Mouse (Mus musculus) erythroblast, embryonic 14.5 days (primary cell): Measurements from ENCODE around the gene Ube4a. TPM values are rescaled to one million over a fixed set of nuclear protein-coding genes. Genes with fewer than 3 reads are reported as not detected.

Experiments used
- H3K27me3 ChIP-seq: 2 replicates; pipeline ENCODE4 v1.6.1; 2012; ENCODE audit warnings: inconsistent platforms; ENCODE audit not compliant: control insufficient read depth
- H3K36me3 ChIP-seq: 2 replicates; pipeline ENCODE4 v1.6.1; 2012; ENCODE audit warnings: mild to moderate bottlenecking, inconsistent platforms; ENCODE audit not compliant: control insufficient read depth
- H3K4me1 ChIP-seq: 2 replicates; pipeline ENCODE4 v1.6.1; 2012; ENCODE audit warnings: inconsistent platforms; ENCODE audit not compliant: control insufficient read depth
- H3K4me3 ChIP-seq: replicated peaks from 2 replicates; pipeline ENCODE3; 2012; ENCODE audit warnings: moderate library complexity, mild to moderate bottlenecking, inconsistent platforms
- H3K9me3 ChIP-seq: 2 replicates; pipeline ENCODE4 v1.6.1; 2012; ENCODE audit warnings: low read length, inconsistent platforms, mixed read lengths; ENCODE audit not compliant: control insufficient read depth
- GATA1 ChIP-seq: IDR thresholded peaks from 2 replicates; pipeline ENCODE4 v1.6.1; 2012; ENCODE audit warnings: low read length, inconsistent platforms, mixed read lengths
- TAL1 ChIP-seq: IDR thresholded peaks from 3 replicates; pipeline ENCODE4 v1.6.1; 2012; ENCODE audit warnings: low read length, inconsistent platforms, mixed read lengths
- polyA plus RNA-seq: library from polyadenylated mRNA; stranded (reverse); fragments of >175 nt; gene quantifications from 2 replicates; pipeline ENCODE4 v1.2.3, GENCODE M21; 2012

Gene Ube4a
- polyA plus RNA-seq, 1 experiment: 0.31 TPM

DNA sequence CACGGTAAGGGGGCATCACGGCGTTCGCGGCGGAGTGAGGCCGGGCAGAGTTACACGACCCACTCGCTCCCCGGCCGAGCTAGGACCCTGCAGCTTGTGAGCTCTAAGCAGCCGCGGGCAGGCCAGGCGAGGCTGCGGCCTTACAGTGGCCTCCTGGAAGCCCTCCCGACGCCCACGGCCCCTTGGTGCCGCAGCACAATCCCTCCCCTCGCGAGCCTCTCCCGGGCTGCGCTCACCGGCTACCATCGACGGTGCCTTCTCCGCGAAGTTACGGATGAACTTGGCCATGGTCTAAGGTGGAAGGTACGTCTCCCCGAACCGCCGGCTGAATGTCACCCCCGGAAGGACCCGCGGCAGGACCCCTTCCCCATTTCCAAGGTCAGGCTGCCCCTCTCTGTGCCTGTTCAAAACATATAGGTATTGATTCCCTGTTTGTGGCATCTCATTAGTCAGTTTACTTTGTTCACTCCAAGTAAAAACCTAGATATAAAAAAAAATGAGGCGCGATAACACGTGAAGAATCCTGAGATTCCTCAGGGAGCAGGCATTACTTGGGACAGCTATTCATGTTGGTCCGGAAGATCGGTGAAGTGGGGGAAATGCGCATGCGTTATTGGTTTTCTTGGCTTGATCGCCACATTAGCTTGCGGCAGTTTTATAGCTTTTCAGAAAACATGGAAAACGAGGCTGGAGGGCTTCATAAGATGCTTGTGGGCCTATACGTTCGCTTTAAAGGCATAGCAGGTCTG, 44.9 kb downstream of the Ube4a start, which contains the start of gene Atp5l:
TSS of gene Atp5l (minus strand) at position 369 of the 749 bp plus-strand sequence.
- H3K4me1 ChIP-seq: peaks cover 26% of the 10 kb centered on the region
- no peaks in the 10 kb centered on the region for H3K27me3 ChIP-seq
- H3K9me3 ChIP-seq: no peaks in the 10 kb centered on the region
- peak within 1 kb of the TSS; percentile 100 for H3K4me3 ChIP-seq
- H3K36me3 ChIP-seq: peaks cover 17% of the 10 kb centered on the region
- TF ChIP-seq GATA1: no peak
- TF ChIP-seq TAL1: no peak

DNA sequence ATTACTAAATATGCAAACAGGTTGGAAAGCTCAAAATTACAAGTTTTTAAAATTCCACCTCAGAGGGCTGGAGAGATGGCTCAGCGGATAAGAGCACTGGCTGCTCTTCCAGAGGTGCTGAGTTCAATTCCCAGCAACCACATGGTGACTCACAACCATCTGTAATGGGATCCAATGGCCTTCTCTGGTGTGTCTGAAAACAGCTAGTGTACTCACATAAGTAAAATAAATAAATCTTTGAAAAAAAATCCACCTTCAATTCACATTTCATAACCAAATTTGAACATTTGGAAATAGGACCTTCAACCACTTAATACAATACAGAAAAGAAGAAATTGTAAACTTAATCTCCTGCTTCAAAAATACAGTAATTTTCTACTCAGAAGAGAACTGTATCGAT, 45.8 kb downstream of the Ube4a start:
- TF ChIP-seq TAL1 (no peak), GATA1 (peak; percentile 53; the same call in 1 of the 2 replicates)
- Histone ChIP-seq H3K9me3 (no peaks in the 10 kb centered on the region), H3K36me3 (peaks cover 21% of the 10 kb centered on the region), H3K4me3 (peak overlapping the region; percentile 100), H3K4me1 (peaks cover 26% of the 10 kb centered on the region), H3K27me3 (no peaks in the 10 kb centered on the region)

- peaks cover 17% of the 10 kb centered on the region for H3K4me1 ChIP-seq
- peaks cover 49% of the 10 kb centered on the region for H3K36me3 ChIP-seq
- no peaks in the 10 kb centered on the region for H3K27me3 ChIP-seq
- H3K4me3 ChIP-seq: no peak overlapping the region
- H3K9me3 ChIP-seq: no peaks in the 10 kb centered on the region
- TF ChIP-seq TAL1 (no peak), GATA1 (no peak)
These were observed 49.2 kb downstream of the Ube4a start for GRCm38 (mm10) chr9:44916196-44916595.

DNA sequence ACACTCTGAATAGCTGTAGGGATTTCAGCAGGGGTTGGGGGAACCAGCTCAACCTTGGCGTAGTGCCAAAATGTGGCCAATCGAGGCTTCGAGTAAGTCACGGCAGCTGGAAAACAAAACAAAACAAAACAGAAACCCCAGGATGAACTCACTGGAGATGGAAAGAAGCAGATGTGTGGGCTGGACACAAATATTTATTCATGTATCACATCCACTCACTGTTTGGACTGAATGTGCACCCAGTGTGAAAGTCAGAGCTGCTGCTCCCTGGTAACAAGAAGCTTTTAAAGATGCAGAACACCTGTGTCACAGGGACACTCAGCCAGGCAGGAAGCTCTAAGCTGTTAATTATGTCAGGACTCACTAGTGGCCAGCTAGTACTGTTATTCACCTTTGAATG, 50.7 kb downstream of the Ube4a start:
- Histone ChIP-seq H3K4me1 (peaks cover 15% of the 10 kb centered on the region), H3K27me3 (no peaks in the 10 kb centered on the region), H3K9me3 (no peaks in the 10 kb centered on the region), H3K4me3 (no peak overlapping the region), H3K36me3 (peaks cover 63% of the 10 kb centered on the region)
- TF ChIP-seq TAL1 (no peak), GATA1 (no peak)

DNA sequence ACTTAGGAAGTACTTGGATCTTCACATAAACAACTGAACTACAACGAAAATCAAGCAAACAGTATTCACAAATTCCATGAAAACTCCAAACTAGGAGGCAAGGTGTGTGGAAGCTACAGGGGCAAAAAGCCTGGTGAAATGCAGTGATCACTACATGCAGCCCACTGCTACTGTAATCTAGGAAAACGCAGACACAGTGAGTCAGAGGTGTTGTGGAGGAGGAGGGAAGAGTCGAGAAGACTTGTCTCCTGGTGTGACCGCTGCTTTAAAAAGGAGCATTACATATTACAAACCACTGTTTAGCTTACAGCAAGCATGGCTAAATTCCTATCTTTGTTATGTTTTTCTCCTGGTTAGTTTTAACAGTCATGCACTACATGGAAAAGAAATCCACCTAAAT, 54.0 kb downstream of the Ube4a start:
- Histone ChIP-seq H3K27me3 (no peaks in the 10 kb centered on the region), H3K4me3 (no peak overlapping the region), H3K36me3 (peaks cover 55% of the 10 kb centered on the region), H3K9me3 (no peaks in the 10 kb centered on the region), H3K4me1 (no peaks in the 10 kb centered on the region)
- TF ChIP-seq GATA1 (no peak), TAL1 (no peak)

DNA sequence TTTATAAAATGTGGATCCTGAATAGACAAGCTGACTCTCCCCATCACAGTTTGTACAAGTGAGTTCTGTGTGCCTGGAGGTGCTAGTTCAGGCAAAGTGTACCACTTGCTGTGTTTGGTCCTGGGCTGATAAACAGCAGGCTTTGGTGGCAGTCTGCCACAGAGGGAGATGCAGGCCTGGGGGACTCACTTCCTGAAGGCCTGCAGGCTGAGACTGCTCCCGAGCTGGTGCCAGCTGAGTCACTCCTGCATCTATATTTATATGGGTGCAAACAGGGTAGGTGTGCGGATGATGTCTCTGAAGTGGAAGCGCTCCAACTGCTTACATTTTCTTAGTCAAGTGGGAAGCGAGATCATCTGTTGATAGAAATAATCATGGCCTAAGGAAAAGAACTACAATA, 59.8 kb downstream of the Ube4a start:
- H3K27me3 ChIP-seq: no peaks in the 10 kb centered on the region
- no peaks in the 10 kb centered on the region for H3K4me1 ChIP-seq
- H3K9me3 ChIP-seq: peaks cover 3% of the 10 kb centered on the region; the same call in 1 of the 2 replicates
- H3K4me3 ChIP-seq: no peak overlapping the region
- peaks cover 8% of the 10 kb centered on the region for H3K36me3 ChIP-seq
- TF ChIP-seq TAL1 (no peak), GATA1 (no peak)

- no peaks in the 10 kb centered on the region for H3K27me3 ChIP-seq
- no peak overlapping the region for H3K4me3 ChIP-seq
- TF ChIP-seq TAL1: no peak
- no peak for TF ChIP-seq GATA1
- H3K9me3 ChIP-seq: peaks cover 3% of the 10 kb centered on the region; the same call in 1 of the 2 replicates
- peaks cover 2% of the 10 kb centered on the region for H3K36me3 ChIP-seq
- no peaks in the 10 kb centered on the region for H3K4me1 ChIP-seq
These were observed 60.4 kb downstream of the Ube4a start for GRCm38 (mm10) chr9:44904964-44905363.

- Histone ChIP-seq H3K27me3 (no peaks in the 10 kb centered on the region), H3K4me1 (no peaks in the 10 kb centered on the region), H3K4me3 (no peak overlapping the region), H3K9me3 (peaks cover 3% of the 10 kb centered on the region; the same call in 1 of the 2 replicates), H3K36me3 (no peaks in the 10 kb centered on the region)
- no peak for TF ChIP-seq TAL1
- TF ChIP-seq GATA1: no peak
These were observed 61.5 kb downstream of the Ube4a start for GRCm38 (mm10) chr9:44903856-44904255.

- H3K36me3 ChIP-seq: no peaks in the 10 kb centered on the region
- H3K27me3 ChIP-seq: no peaks in the 10 kb centered on the region
- H3K4me3 ChIP-seq: no peak overlapping the region
- H3K9me3 ChIP-seq: peaks cover 3% of the 10 kb centered on the region; the same call in 1 of the 2 replicates
- TF ChIP-seq GATA1: no peak
- TF ChIP-seq TAL1: no peak
- H3K4me1 ChIP-seq: no peaks in the 10 kb centered on the region
These were observed 65.0 kb downstream of the Ube4a start for GRCm38 (mm10) chr9:44900402-44900801.
